Mouse (Mus musculus) heart, adult 18-20 months (tissue): ENCODE measurements around the gene Cyp2d11. TPM values are rescaled to one million over a fixed set of nuclear protein-coding genes. Genes with fewer than 3 reads are reported as not detected.

Experiments used
- microRNA-seq, 2 experiments: library from miRNA; unstranded; fragments of <30 nt; microRNA quantifications; one replicate each; pipeline ENCODE4 v1.2.0; 2022
- total RNA-seq, 2 experiments: library from RNA; stranded (reverse); gene quantifications; 2 replicates each; pipeline ENCODE4 v1.2.3; 2021

The Cyp2d11 gene
- total RNA-seq, 2 experiments from 2014 or later = not detected

Small RNA genes lying within 50 kb of the gene (microRNA-seq; reads per million reads assigned to microRNA genes)
- gene Gm25990 = 0 reads per million in 2 experiments
- gene Gm27331 = 0 reads per million in 2 experiments
- gene Mir7684 = 0 reads per million in 2 experiments

Other genes starting within 250 kb of the Cyp2d11 start
- gene Srebf2, start 246.8 kb downstream of the Cyp2d11 start, total RNA-seq = 10 to 100 TPM; 18.2 to 22.1 TPM
- gene Shisa8, start 181.2 kb downstream of the Cyp2d11 start, total RNA-seq = under 1 TPM in 1 of 2 experiments, not detected in 1; 0.21 TPM
- 1 to 10 TPM in 1 of 2 experiments, under 1 TPM in 1; 0.35 to 2.2 TPM for gene Tnfrsf13c, start 169.7 kb downstream of the Cyp2d11 start, total RNA-seq
- under 1 TPM; 0.42 to 0.46 TPM for gene Cenpm, start 149.3 kb downstream of the Cyp2d11 start, total RNA-seq
- gene 1500009C09Rik, start 141.6 kb downstream of the Cyp2d11 start, total RNA-seq = not detected
- 1 to 10 TPM in 1 of 2 experiments, under 1 TPM in 1; 0.62 to 1.1 TPM for gene Sept3, start 119.1 kb downstream of the Cyp2d11 start, total RNA-seq
- not detected for gene Wbp2nl, start 95.1 kb downstream of the Cyp2d11 start, total RNA-seq
- 10 to 100 TPM; 25.4 to 32.2 TPM for gene Naga, start 55.1 kb downstream of the Cyp2d11 start, total RNA-seq
- under 1 TPM; 0.72 to 0.75 TPM for gene Pheta2, start 55.1 kb downstream of the Cyp2d11 start, total RNA-seq
- gene Smdt1, start 55.1 kb downstream of the Cyp2d11 start, total RNA-seq = 100 to 1,000 TPM; 185 to 222 TPM
- gene Ndufa6, start 39.7 kb downstream of the Cyp2d11 start, total RNA-seq = 100 to 1,000 TPM; 750 to 751 TPM
- 10 to 100 TPM; 25.8 to 30.1 TPM for gene Cyp2d22, start 13.8 kb downstream of the Cyp2d11 start, total RNA-seq
- not detected for gene Cyp2d10, start 13.2 kb upstream of the Cyp2d11 start, total RNA-seq
- gene Cyp2d9, start 39.4 kb upstream of the Cyp2d11 start, total RNA-seq = not detected
- not detected for gene Cyp2d12, start 161.1 kb upstream of the Cyp2d11 start, total RNA-seq
- gene Cyp2d34, start 226.9 kb upstream of the Cyp2d11 start, total RNA-seq = not detected